In genomic region chr7:67464633-67465032, GRCm38 (mm10) we compare ENCODE assay signal across 18 mouse cellular contexts.
DNase-seq lines count a peak whose midpoint lies in the region; ATAC-seq and TF ChIP-seq lines count a peak whose summit lies in the region.
"Had no signal": no experiment of that assay in that cellular context is flagged by ENCODE, and none has a peak within 500 bp of the region (broad histone marks: within the 10 kb centered on the region; RNA-seq: fewer than 3 reads in every experiment).

No protein-coding gene starts in this region.

- no peak overlapping the region for H3K4me2 ChIP-seq in stomach, postnatal 0 days (replicated peaks; ENCODE audit: low read depth)
- H3K4me2 ChIP-seq: limb, embryonic 13.5 days had no signal

- H3K4me1 ChIP-seq in stomach, postnatal 0 days (replicated peaks; ENCODE audit: control insufficient read depth, insufficient read depth), result 0 out of 2 replicates have a peak, but pooled peaks cover 2% of the 10 kb centered on the region

- H3K4me3 ChIP-seq in layer of hippocampus, adult 2 months, result no peak overlapping the region
- no peak overlapping the region for H3K4me3 ChIP-seq in stomach, postnatal 0 days (ENCODE audit: low read depth, low read length)
- H3K4me3 ChIP-seq: heart, embryonic 10.5 days; limb, embryonic 13.5 days had no signal

- TF ChIP-seq EP300 in stomach, postnatal 0 days (optimal IDR thresholded peaks at IDR 0.05), result no peak

- no peaks in the 10 kb centered on the region for H3K27me3 ChIP-seq in stomach, postnatal 0 days (ENCODE audit: control insufficient read depth, insufficient read depth, low read length)

- H3K9me3 ChIP-seq in stomach, postnatal 0 days (ENCODE audit: control insufficient read depth, low read length), result no peaks in the 10 kb centered on the region
- H3K9me3 ChIP-seq: heart, embryonic 10.5 days; limb, embryonic 13.5 days had no signal

- H3K9ac ChIP-seq in stomach, postnatal 0 days (ENCODE audit: low read length), result no peak overlapping the region
- H3K9ac ChIP-seq: limb, embryonic 13.5 days had no signal

- peak overlapping the region; percentile 47; the same call in 1 of the 2 replicates for H3K27ac ChIP-seq in layer of hippocampus, adult 2 months
- no peak overlapping the region for H3K27ac ChIP-seq in stomach, postnatal 0 days (replicated peaks)
- H3K27ac ChIP-seq: limb, embryonic 13.5 days had no signal

- 90% methylated on average over 8 of the region's 8 CpGs for WGBS in stomach, postnatal 0 days

- peak; percentile 60 for ATAC-seq in megakaryocyte, adult 5-6 weeks (ENCODE audit: poor library complexity, severe bottlenecking)
- ATAC-seq in stomach, postnatal 0 days (ENCODE audit: low FRiP score, low TSS enrichment), result no peak
- ATAC-seq: hindbrain, embryonic 16.5 days had no signal

- no peak for TF ChIP-seq CTCF in layer of hippocampus, adult 2 months (conservative IDR thresholded peaks at IDR 0.05)
- TF ChIP-seq CTCF in stomach, postnatal 0 days (IDR thresholded peaks at IDR 0.05; ENCODE audit: low read depth), result no peak

- H3K36me3 ChIP-seq in stomach, postnatal 0 days (ENCODE audit: control insufficient read depth, insufficient read depth, low read length), result no peaks in the 10 kb centered on the region
- H3K36me3 ChIP-seq: heart, embryonic 10.5 days; limb, embryonic 13.5 days had no signal

- no peak for DNase-seq in layer of hippocampus, adult 2 months (ENCODE audit: low spot score in 2 of 2)
- DNase-seq in layer of hippocampus, postnatal 25 days (ENCODE audit: extremely low spot score in 1 of 2, low spot score in 1 of 2), result no peak
- peak; percentile 39 to 58 for DNase-seq in spleen, postnatal 36 days (ENCODE audit: low spot score in 2 of 2)
- no peak for DNase-seq in spleen, adult 18-20 months
- DNase-seq in thymus, postnatal 14 days, result no peak
- no peak for DNase-seq in stomach, postnatal 0 days (ENCODE audit: low spot score)
- DNase-seq: adrenal gland, postnatal 36 days; cerebellum, adult 9-11 months; gastrocnemius, postnatal 14 days; heart, postnatal 14 days; kidney, adult 11 months; kidney, postnatal 14 days; right cerebral cortex, adult 18-20 months; thymus, postnatal 36 days had no signal

Comparison
In these comparisons a context has a peak if more than half of its experiments do, and no peak if none do; other contexts are left out.
1. DNase-seq: peak in spleen, postnatal 36 days (2 of 2); none in layer of hippocampus, adult 2 months (0 of 2), layer of hippocampus, postnatal 25 days (0 of 2), spleen, adult 18-20 months (0 of 2), thymus, postnatal 14 days (single experiment) and stomach, postnatal 0 days (single experiment).